Mouse (Mus musculus) gastrocnemius, postnatal 14 days (tissue): Measurements from ENCODE around the gene Actn1. TPM values are rescaled to one million over a fixed set of nuclear protein-coding genes. Genes with fewer than 3 reads are reported as not detected.

Source experiments
- DNase-seq: peaks from one replicate; pipeline ENCODE4 v3.0.0; 2021; ENCODE audit warnings: mixed read lengths
- intact Hi-C: fragments of 180-260 bp; cut with DNase I; formaldehyde crosslinking; loops from one replicate; pipeline ENCODE4 v1.15.1; 2025; ENCODE audit warnings: low total_unique reads
- total RNA-seq, 2 experiments: library from RNA; stranded (reverse); gene quantifications; 2 replicates each; pipeline ENCODE4 v1.2.3; 2021

The Actn1 gene
- total RNA-seq, 2 experiments from 2014 or later = 18.3 to 22.5 TPM

GRCm38 (mm10) chr12:80147563-80148214, 112.5 kb downstream of the Actn1 start:
- intact Hi-C loops = loop anchor here (10.0 kb wide), 1 partner anchor 633 kb away; no protein-coding TSS in a partner anchor

GRCm38 (mm10) chr12:80146227-80147223, 113.6 kb downstream of the Actn1 start:
- DNase-seq = peak; percentile 76
- intact Hi-C loops = loop anchor here (10.0 kb wide), 1 partner anchor 632 kb away; no protein-coding TSS in a partner anchor

More at GRCm38 (mm10) chr12:80147563-80148214, 112.5 kb downstream of the Actn1 start:
- DNase-seq = no peak

- intact Hi-C loops = loop anchor here (10.0 kb wide), 1 partner anchor 631 kb away; no protein-coding TSS in a partner anchor
- no peak for DNase-seq
Measured at GRCm38 (mm10) chr12:80145365-80145764, 114.8 kb downstream of the Actn1 start.

- intact Hi-C loops = loop anchor here (5.0 to 10.0 kb wide), 2 partner anchors 630 to 783 kb away; no protein-coding TSS in a partner anchor
- no peak for DNase-seq
Measured at GRCm38 (mm10) chr12:80144846-80145245, 115.3 kb downstream of the Actn1 start.

DNA sequence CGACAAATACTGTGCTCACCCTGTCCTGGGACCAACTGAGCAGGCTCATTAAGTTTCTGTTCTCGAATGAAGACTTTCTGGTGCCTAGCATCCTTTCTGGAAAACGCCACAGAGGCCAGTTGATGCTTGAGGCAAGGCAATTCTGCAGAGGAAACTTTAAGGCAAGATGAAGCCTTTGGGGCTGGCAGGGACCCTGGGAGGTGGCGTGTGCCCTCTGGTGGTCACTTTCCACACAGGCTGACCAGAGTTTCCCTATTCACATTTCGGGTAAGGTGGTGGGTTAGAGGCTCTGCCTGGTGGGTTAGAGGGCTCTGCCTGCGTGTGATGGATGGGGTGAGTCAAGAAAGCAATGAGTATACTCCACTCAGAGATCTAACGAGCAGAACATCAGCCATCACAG, 118.7 kb downstream of the Actn1 start:
- intact Hi-C loops = loop anchor here (5.0 to 10.0 kb wide), 2 partner anchors 627 to 779 kb away; no protein-coding TSS in a partner anchor
- DNase-seq = peak; percentile 49

- intact Hi-C loops = loop anchor here (5.0 to 10.0 kb wide), 2 partner anchors 626 to 779 kb away; no protein-coding TSS in a partner anchor
Measured at GRCm38 (mm10) chr12:80141011-80141410, 119.2 kb downstream of the Actn1 start.

DNA sequence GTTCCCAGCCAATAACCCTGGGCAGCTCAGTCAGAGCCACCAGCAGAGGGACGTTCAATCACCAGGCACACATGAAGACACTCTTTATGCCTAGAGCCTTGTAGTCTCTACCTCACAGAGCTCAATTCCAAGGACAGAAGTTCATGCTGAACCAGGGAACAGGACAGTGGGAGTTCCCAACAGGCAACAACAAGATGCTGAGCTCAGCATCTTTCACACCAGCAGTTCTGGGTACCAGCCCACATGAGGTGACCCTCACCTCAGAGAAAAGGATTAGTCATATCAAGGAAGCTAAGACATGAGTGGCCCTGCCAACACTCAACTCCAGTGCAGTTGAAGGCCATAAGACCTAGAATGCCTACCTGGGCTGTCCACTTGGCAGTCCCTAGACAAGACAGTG, 122.4 kb downstream of the Actn1 start:
- intact Hi-C loops = loop anchor here (5.0 kb wide), 2 partner anchors 520 to 785 kb away; no protein-coding TSS in a partner anchor
- DNase-seq = no peak

More at GRCm38 (mm10) chr12:80141011-80141410, 119.2 kb downstream of the Actn1 start:
- DNase-seq = no peak

- no peak for DNase-seq
- intact Hi-C loops = loop anchor here (5.0 kb wide), 2 partner anchors 520 to 785 kb away; no protein-coding TSS in a partner anchor
Measured at GRCm38 (mm10) chr12:80137246-80137645, 122.9 kb downstream of the Actn1 start.

- intact Hi-C loops = loop anchor here (5.0 kb wide), 2 partner anchors 519 to 784 kb away; no protein-coding TSS in a partner anchor
- no peak for DNase-seq
Measured at GRCm38 (mm10) chr12:80136264-80136930, 123.8 kb downstream of the Actn1 start.

- intact Hi-C loops = loop anchor here (5.0 kb wide), 2 partner anchors 518 to 783 kb away; no protein-coding TSS in a partner anchor
- no peak for DNase-seq
Measured at GRCm38 (mm10) chr12:80135173-80135572, 125.0 kb downstream of the Actn1 start.

DNA sequence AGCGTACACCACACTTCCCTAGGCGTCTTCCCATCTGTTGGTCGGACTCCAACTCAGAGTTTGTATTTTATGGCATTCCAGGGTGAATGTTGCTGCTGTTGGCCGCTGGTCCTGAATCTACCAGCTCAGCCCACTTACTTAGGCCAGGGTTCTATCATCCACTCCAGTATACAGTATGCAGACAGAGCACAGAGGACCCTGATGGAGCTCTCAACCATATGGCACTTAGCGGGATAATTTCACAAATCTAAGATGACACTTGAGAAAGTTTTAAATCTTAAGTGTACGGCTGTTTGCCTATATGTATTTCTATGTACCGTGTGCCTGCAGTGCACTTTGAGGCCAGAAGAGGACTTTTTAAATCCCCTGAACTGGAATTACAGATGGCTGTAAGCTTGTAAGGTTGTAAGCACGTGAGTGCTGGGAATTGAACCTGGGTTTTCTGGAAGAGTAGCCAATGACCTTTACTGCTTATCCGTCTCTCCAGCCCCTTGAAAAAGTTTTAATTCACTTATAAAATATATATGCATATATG, 127.1 kb downstream of the Actn1 start:
- intact Hi-C loops = no loop called here

DNA sequence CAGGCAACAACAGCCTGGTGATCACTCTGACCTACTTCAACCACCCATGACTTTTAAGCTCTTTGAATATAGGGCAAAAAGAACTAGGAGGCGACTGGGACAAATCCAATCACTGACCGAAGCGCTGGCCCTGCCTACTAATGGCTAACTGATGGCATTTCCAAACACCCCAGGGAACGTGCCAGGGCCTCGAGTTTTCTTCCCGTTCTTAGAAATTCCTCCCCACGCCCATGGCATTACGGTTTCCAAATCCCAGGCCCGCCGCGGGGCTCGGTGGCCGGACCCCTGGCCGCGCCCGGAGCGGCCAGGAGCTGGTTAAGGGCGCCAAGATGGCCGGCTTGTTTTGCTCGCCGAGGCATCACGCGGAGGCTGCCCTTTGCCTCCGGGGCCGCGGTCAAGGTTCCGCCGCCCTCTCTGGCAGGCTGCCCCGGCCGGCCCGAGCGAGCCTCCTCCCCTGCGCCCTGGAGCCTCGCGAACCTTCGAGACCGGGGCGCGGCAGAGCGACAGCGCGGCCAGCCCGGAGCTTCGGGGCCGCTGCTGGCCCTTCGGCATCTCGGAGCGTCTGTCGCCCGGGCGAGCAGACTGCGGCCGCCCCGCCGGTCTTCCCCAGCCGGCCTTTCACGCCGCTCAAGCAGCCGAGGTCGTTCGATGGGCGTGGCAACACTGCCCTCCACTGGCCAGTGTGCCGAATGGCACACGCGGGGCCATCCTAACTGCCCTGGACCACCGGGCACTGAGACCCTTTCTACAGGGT, 127.7 kb downstream of the Actn1 start:
- intact Hi-C loops = no loop called here
- DNase-seq = peak; percentile 93

More for the DNA sequence above, 127.1 kb downstream of the Actn1 start:
- DNase-seq = no peak

DNA sequence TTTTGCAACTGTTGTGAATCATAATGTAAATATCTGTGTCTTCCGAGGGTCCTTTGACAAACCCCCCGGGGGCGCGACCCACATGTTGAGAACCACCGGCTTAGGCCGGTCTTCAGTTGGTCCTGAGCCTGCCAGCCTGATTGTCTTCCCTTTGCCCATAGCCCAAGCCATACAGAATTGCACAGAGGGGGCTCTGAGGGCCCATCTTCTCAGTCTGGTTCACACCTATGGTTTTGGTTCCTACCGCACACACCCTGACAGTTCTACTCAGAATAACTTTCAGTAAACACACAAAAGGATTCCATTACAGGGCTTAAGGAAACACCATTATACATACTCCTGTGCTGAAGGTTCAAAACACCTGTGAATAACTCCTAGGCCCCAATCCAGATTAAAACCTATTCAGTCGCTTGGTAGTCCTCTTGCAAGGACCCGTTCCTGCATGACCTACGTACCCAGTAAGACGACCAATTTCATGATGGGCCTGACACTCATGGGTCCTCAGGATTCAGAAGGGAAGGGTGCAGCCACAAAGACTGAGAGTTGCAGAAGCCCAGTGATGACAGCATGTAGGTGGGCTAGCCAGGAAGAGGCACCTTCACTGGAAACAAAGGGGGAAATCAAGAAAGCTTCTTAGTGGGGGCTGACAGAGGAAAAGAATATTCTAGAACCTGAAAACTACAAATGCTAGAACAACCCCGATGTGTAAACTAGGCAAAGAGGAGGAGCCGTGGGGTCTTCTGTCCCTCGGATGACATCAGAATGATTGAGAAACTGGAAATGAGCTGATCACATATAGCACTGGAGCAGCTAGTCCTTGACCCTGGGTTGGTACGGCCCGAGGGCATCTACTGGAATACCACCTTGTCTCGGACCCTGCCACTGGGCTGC, 128.6 kb downstream of the Actn1 start:
- intact Hi-C loops = no loop called here
- DNase-seq = no peak

GRCm38 (mm10) chr12:80130558-80131358, 129.4 kb downstream of the Actn1 start:
- intact Hi-C loops = no loop called here
- no peak for DNase-seq

GRCm38 (mm10) chr12:80129531-80129930, 130.6 kb downstream of the Actn1 start:
- intact Hi-C loops = loop anchor here (10.0 kb wide), 1 partner anchor 375 kb away; no protein-coding TSS in a partner anchor
- DNase-seq = peak; percentile 39

DNA sequence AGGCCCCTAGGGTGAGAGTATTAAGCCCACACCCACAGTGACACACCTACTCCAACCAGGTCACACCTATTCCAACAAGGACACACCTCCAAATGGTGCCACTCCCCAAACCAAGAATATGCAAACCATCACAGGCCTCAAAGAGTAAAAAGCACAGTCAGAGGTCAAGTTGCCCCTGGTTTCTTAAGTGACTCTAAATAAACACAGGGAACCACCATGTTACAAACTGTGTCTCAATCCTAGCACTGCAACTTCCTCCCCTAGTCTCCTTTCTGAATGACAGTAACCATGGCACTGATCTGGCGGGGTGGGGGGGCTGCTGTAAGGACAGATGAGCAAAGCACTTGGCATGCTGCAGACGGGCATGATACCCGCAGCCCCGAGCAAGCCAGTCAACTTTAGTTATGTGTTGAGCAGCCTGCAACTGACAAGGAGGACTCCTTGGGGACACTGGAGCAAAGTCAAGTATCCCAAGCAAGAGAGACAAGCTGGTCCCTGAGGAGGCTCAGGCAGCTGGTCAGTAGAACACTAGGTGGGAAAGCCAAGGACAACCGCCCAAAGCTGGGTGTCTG, 132.9 kb downstream of the Actn1 start:
- DNase-seq = no peak
- intact Hi-C loops = loop anchor here (10.0 kb wide), 1 partner anchor 372 kb away; no protein-coding TSS in a partner anchor
